In the genomic region with DNA sequence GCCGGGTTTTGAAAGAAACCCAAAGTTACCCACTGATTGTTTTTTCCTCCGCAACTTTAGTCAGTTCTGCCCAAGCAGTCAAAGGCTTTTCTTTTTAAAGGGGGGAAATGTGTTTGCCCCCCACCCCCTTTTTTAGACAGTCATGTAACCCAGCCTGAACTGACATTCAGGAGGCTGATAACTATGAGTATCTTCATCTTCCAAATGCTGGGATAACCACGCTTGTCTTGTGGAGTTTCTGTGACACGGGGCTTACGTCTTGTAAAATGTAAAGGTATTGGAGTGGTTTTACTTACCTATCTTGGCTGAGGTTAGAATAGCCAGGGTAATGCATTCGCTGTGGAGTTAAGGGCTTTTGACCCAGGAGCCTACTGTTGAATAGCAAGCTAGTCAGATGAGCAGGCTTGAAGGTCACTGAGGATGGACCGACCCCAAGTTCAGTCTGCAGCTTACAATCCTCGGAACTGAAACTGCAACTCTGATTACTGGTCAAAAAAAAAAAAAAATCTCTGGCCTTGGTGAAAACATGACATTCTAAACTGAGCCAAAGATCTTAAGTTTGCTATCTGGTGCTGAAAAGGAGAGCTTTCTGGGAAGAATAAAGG, we compare ENCODE assay signal across 8 mouse cellular contexts. TPM values are rescaled to one million over a fixed set of nuclear protein-coding genes. Genes with fewer than 3 reads are reported as not detected.
A peak's percentile ranks its signal among the peaks of the same experiment; 100 is the strongest.
DNase-seq lines count a peak whose midpoint lies in the region; ATAC-seq and TF ChIP-seq lines count a peak whose summit lies in the region.

A gene (minus strand): TSS at position 318 of the 605 bp plus-strand sequence.

- H3K4me3 ChIP-seq in C2C12 (ENCODE audit: insufficient read depth, poor library complexity, severe bottlenecking) (peak within 1 kb of the TSS; percentile 64), ES-Bruce4 (ENCODE audit: low read depth, low read length) (peak within 1 kb of the TSS; percentile 95)
- H3K4me3 ChIP-seq in embryonic facial prominence, embryonic 13.5 days: peak within 1 kb of the TSS; percentile 74
- peak within 1 kb of the TSS; percentile 73 for H3K4me3 ChIP-seq in heart, embryonic 15.5 days
- peak within 1 kb of the TSS; percentile 77 for H3K4me3 ChIP-seq in midbrain, embryonic 11.5 days (ENCODE audit: low read depth, low read length)

- no peak for TF ChIP-seq POLR2A in ES-Bruce4 (IDR thresholded peaks at IDR 0.05; ENCODE audit: insufficient read depth, low read length)

- TF ChIP-seq EP300 in ES-Bruce4 (IDR thresholded peaks at IDR 0.05; ENCODE audit: insufficient read depth, low read depth, low read length): no peak

- peak within 1 kb of the TSS; percentile 74 for H3K27ac ChIP-seq in ES-Bruce4 (ENCODE audit: insufficient read depth, low read length)
- H3K27ac ChIP-seq in embryonic facial prominence, embryonic 13.5 days: peak within 1 kb of the TSS; percentile 95
- H3K27ac ChIP-seq in heart, embryonic 15.5 days: peak within 1 kb of the TSS; percentile 97
- peak within 1 kb of the TSS; percentile 85 for H3K27ac ChIP-seq in midbrain, embryonic 11.5 days (ENCODE audit: low read depth, low read length)

- H3K4me1 ChIP-seq in ES-Bruce4 (ENCODE audit: control insufficient read depth, insufficient read depth, low read length): no peaks in the 10 kb centered on the region
- peaks cover 24% of the 10 kb centered on the region for H3K4me1 ChIP-seq in embryonic facial prominence, embryonic 13.5 days
- peaks cover 10% of the 10 kb centered on the region for H3K4me1 ChIP-seq in heart, embryonic 15.5 days (replicated peaks)
- H3K4me1 ChIP-seq in midbrain, embryonic 11.5 days (ENCODE audit: control insufficient read depth, insufficient read depth, low read length): peaks cover 9% of the 10 kb centered on the region; the same call in 1 of the 2 replicates

- peak; percentile 50 to 62 for DNase-seq in kidney, postnatal 36 days
- DNase-seq in midbrain, embryonic 11.5 days (ENCODE audit: low spot score, missing footprints): no peak
- DNase-seq in right cerebral cortex, postnatal 14 days: no peak
- DNase-seq in spleen, postnatal 10 days (ENCODE audit: low spot score in 2 of 2): no peak

- H3K27me3 ChIP-seq in C2C12 (ENCODE audit: control insufficient read depth, insufficient read depth, insufficient read length): no peaks in the 10 kb centered on the region
- no peaks in the 10 kb centered on the region for H3K27me3 ChIP-seq in ES-Bruce4 (ENCODE audit: control insufficient read depth, insufficient read depth, low read length, poor library complexity, severe bottlenecking)
- H3K27me3 ChIP-seq in embryonic facial prominence, embryonic 13.5 days: no peaks in the 10 kb centered on the region
- H3K27me3 ChIP-seq in heart, embryonic 15.5 days: no peaks in the 10 kb centered on the region
- H3K27me3 ChIP-seq in midbrain, embryonic 11.5 days (ENCODE audit: control insufficient read depth, insufficient read depth, low read length): no peaks in the 10 kb centered on the region

- H3K9ac ChIP-seq in ES-Bruce4 (ENCODE audit: low read depth, poor library complexity, severe bottlenecking): peak within 1 kb of the TSS; percentile 63
- H3K9ac ChIP-seq in embryonic facial prominence, embryonic 13.5 days: peak within 1 kb of the TSS; percentile 87
- H3K9ac ChIP-seq in heart, embryonic 15.5 days: peak within 1 kb of the TSS; percentile 85
- H3K9ac ChIP-seq in midbrain, embryonic 11.5 days (ENCODE audit: low read length): peak within 1 kb of the TSS; percentile 85

- no peak for TF ChIP-seq CTCF in C2C12 (IDR thresholded peaks at IDR 0.05; ENCODE audit: control insufficient read depth, insufficient read depth, insufficient read length)
- TF ChIP-seq CTCF in ES-Bruce4 (IDR thresholded peaks at IDR 0.05; ENCODE audit: low read depth, low read length): no peak

- no peaks in the 10 kb centered on the region for H3K9me3 ChIP-seq in ES-Bruce4 (replicated peaks; ENCODE audit: control insufficient read depth, insufficient read depth, low read length, poor library complexity, severe bottlenecking)
- H3K9me3 ChIP-seq in embryonic facial prominence, embryonic 13.5 days: no peaks in the 10 kb centered on the region
- H3K9me3 ChIP-seq in heart, embryonic 15.5 days (replicated peaks): no peaks in the 10 kb centered on the region
- H3K9me3 ChIP-seq in midbrain, embryonic 11.5 days (ENCODE audit: control insufficient read depth, low read length): no peaks in the 10 kb centered on the region

- H3K79me3 ChIP-seq in C2C12 (ENCODE audit: low read depth): peaks cover 68% of the 10 kb centered on the region

- H3K79me2 ChIP-seq in C2C12 (ENCODE audit: control insufficient read depth, insufficient read depth): peaks cover 89% of the 10 kb centered on the region

- peaks cover 10% of the 10 kb centered on the region for H3K36me3 ChIP-seq in C2C12 (ENCODE audit: control insufficient read depth, insufficient read depth)
- no peaks in the 10 kb centered on the region; the same call in 1 of the 2 replicates for H3K36me3 ChIP-seq in ES-Bruce4 (ENCODE audit: control insufficient read depth, insufficient read depth, low read length, poor library complexity, severe bottlenecking)
- peaks cover 9% of the 10 kb centered on the region for H3K36me3 ChIP-seq in embryonic facial prominence, embryonic 13.5 days
- H3K36me3 ChIP-seq in heart, embryonic 15.5 days: no peaks in the 10 kb centered on the region
- no peaks in the 10 kb centered on the region for H3K36me3 ChIP-seq in midbrain, embryonic 11.5 days (ENCODE audit: control insufficient read depth, insufficient read depth, low read length)

- no peak for ATAC-seq in embryonic facial prominence, embryonic 13.5 days (ENCODE audit: insufficient number of reproducible peaks, insufficient read depth, low FRiP score, low TSS enrichment, low read depth)
- 0 out of 2 replicates have a peak, but pooled peaks have one; percentile 9 for ATAC-seq in heart, embryonic 15.5 days (replicated peaks; ENCODE audit: insufficient number of reproducible peaks, insufficient read depth, low FRiP score, low read depth)
- peak; percentile 4; the same call in 1 of the 2 replicates for ATAC-seq in midbrain, embryonic 11.5 days (ENCODE audit: low FRiP score)

- peak within 1 kb of the TSS; percentile 75 for H3K4me2 ChIP-seq in embryonic facial prominence, embryonic 13.5 days
- H3K4me2 ChIP-seq in heart, embryonic 15.5 days: peak within 1 kb of the TSS; percentile 63
- peak within 1 kb of the TSS; percentile 65 for H3K4me2 ChIP-seq in midbrain, embryonic 11.5 days

- H3ac ChIP-seq in C2C12 (ENCODE audit: control insufficient read depth, insufficient read length, low read depth): peak within 1 kb of the TSS; percentile 73

- WGBS in embryonic facial prominence, embryonic 13.5 days: 1% methylated on average over 8 of the region's 8 CpGs
- under 1% methylated on average over 8 of the region's 8 CpGs for WGBS in heart, embryonic 15.5 days
- 6% methylated on average over 8 of the region's 8 CpGs for WGBS in midbrain, embryonic 11.5 days

TF ChIP-seq in C2C12, 6 proteins besides CTCF, POLR2A, EP300 and RAD21:
- TF ChIP-seq MAX (IDR thresholded peaks at IDR 0.05) (no peak), CEBPB (IDR thresholded peaks at IDR 0.05; ENCODE audit: low read depth) (no peak), USF1 (IDR thresholded peaks at IDR 0.05; ENCODE audit: low read depth) (no peak), MYOD1 (IDR thresholded peaks at IDR 0.05; ENCODE audit: control insufficient read depth, insufficient read length, low read depth) (no peak), FOSL1 (IDR thresholded peaks at IDR 0.05; ENCODE audit: insufficient read depth, low read length, poor library complexity, severe bottlenecking) (no peak)

RNA-seq across cellular contexts. Expression of the gene that starts here (rescaled TPM):
- polyA plus RNA-seq in C2C12 (2012; fragmentation: generic; extraction: Trizol): 17.0 TPM
- polyA plus RNA-seq in ES-Bruce4 (2011; ENCODE audit: insufficient read depth, insufficient read length, low read depth, missing spikeins): 24.7 and 26.2 TPM in 2 replicates
- polyA plus RNA-seq in embryonic facial prominence, embryonic 13.5 days (2015; fragmentation: Nextera tagmentation; extraction: Ambion mirVana): 65.7 and 66.4 TPM in 2 replicates
- polyA plus RNA-seq in heart, embryonic 15.5 days (2015; fragmentation: Nextera tagmentation; extraction: Ambion mirVana): 44.6 and 47.9 TPM in 2 replicates
- 85.5 and 90.0 TPM in 2 replicates for polyA plus RNA-seq in midbrain, embryonic 11.5 days (2014; fragmentation: Nextera tagmentation; extraction: Ambion mirVana)

Comparison
In these comparisons a context has a peak if more than half of its experiments do, and no peak if none do; other contexts are left out.
1. DNase-seq: peak in kidney, postnatal 36 days (2 of 2); none in midbrain, embryonic 11.5 days (single experiment), right cerebral cortex, postnatal 14 days (single experiment) and spleen, postnatal 10 days (0 of 2).
2. Peak in every context shown above with its lines, with median percentiles within 50 percentile points of each other: H3K4me3 ChIP-seq, H3K27ac ChIP-seq, H3K9ac ChIP-seq and H3K4me2 ChIP-seq.